Mouse (Mus musculus) cerebellum, postnatal 36 days (tissue): ENCODE data around the gene Slc35b2.

Experiments
- DNase-seq, 2 experiments: peaks; one replicate each; pipeline ENCODE4 v3.0.0; 2021 to 2022; ENCODE audit warnings: mixed read lengths in 2 of 2

Slc35b2 gene

DNA sequence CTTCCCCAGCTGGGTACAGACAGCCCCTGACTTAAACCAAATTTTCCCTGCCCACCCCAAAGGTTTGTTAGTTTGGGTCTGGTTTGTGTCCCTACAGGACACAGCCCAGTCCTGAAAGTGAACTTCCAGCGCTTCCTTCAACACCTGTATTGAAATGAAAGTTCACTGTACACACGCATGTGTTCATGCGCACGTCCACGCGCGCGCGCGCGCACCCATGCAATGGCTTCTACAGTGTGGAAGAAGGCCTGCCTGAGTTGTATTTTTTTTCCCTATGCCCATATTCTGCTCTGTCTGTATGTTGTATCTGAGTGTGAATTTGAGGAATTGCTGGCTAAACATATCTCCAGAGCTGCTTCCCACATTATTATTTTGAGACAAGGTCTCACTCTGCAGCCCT is 1.4 kb downstream of the Slc35b2 start:
- no peak for DNase-seq

DNA sequence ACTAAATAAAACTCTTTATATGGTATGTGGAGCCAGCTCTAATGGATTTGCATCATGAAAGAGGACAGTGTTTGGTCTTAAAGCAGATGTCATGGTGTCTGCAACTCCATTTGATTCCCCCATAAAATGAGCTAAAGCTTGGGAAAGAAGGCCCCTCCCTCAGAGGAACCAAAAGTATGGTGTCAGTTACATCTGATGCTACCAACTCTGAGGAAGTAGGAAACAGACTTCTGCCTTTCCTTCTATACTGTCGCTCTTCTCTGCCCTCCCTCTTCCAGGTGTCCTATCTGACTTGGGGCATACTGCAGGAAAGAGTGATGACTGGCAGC is 2.3 kb downstream of the Slc35b2 start:
- no peak for DNase-seq

DNA sequence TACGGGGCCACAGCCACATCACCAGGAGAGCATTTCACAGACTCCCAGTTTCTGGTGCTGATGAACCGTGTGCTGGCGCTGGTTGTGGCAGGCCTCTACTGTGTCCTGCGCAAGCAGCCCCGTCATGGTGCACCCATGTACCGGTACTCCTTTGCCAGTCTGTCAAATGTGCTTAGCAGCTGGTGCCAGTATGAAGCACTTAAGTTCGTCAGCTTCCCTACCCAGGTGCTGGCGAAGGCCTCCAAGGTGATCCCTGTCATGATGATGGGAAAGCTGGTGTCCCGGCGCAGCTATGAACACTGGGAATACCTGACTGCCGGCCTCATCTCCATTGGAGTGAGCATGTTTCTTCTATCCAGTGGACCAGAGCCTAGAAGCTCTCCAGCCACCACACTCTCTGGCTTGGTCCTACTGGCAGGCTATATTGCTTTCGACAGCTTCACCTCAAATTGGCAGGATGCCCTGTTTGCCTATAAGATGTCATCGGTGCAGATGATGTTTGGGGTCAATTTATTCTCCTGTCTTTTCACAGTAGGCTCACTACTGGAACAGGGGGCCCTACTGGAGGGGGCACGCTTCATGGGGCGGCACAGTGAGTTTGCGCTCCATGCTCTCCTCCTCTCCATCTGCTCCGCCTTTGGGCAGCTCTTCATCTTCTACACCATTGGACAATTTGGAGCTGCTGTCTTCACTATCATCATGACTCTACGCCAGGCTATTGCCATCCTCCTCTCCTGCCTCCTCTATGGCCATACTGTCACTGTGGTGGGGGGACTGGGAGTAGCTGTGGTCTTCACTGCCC is 2.9 kb downstream of the Slc35b2 start:
- no peak for DNase-seq

DNA sequence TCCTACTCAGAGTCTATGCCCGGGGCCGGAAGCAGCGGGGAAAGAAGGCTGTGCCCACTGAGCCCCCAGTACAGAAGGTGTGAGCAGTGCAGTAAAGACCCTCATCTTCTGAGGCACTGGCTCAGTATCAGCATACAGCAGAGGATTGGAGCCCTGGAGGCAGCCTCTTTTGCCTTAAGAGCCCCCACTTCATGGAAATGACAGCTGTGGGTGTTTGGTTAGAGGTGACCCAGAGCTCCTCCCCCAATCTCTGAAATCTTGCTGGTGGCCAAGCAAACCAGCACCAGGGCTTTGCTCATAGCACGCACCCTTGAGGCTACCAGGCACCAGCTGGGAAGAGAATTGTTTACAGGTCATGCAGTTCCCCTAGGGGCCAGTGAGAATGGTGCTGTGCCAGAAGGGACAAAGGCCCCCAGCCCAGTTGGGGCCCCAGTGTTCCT is 3.5 kb downstream of the Slc35b2 start:
- no peak for DNase-seq

DNA sequence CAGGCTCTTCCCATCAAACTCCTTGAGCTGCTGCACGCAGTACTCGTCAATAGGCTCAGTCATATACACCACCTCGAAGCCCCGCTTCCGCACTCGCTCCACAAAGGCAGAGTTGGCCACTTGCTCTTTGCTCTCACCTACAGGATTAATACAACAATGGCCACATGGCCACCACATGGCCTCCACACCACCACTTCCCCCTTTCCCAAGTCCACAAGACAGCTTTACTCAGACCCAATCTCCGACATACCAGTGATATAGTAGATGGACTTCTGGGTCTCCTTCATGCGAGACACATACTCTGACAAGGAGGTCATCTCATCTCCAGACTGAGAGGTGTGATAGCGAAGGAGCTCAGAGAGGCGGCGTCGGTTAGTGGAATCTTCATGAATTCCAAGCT is 5.3 kb downstream of the Slc35b2 start:
- no peak for DNase-seq

DNA sequence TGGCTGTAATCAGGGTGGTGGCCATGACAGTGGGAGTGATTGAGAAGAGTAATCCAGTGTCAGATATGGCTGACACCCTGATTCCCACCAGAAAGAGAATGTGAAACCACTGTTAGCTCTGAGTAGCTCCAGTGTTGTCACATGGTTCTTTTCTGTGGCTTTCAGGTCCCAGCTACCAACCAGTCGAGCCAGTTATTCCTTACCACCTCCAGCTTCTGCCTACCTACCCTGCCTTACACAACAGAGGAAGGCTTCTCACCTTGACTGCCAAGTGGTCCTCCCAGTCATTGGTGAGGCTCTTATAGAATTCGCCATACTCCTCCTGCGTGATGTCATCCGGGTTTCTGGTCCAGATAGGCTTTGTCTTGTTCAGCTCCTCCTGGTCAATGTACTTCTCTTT is 6.3 kb downstream of the Slc35b2 start:
- no peak for DNase-seq

DNA sequence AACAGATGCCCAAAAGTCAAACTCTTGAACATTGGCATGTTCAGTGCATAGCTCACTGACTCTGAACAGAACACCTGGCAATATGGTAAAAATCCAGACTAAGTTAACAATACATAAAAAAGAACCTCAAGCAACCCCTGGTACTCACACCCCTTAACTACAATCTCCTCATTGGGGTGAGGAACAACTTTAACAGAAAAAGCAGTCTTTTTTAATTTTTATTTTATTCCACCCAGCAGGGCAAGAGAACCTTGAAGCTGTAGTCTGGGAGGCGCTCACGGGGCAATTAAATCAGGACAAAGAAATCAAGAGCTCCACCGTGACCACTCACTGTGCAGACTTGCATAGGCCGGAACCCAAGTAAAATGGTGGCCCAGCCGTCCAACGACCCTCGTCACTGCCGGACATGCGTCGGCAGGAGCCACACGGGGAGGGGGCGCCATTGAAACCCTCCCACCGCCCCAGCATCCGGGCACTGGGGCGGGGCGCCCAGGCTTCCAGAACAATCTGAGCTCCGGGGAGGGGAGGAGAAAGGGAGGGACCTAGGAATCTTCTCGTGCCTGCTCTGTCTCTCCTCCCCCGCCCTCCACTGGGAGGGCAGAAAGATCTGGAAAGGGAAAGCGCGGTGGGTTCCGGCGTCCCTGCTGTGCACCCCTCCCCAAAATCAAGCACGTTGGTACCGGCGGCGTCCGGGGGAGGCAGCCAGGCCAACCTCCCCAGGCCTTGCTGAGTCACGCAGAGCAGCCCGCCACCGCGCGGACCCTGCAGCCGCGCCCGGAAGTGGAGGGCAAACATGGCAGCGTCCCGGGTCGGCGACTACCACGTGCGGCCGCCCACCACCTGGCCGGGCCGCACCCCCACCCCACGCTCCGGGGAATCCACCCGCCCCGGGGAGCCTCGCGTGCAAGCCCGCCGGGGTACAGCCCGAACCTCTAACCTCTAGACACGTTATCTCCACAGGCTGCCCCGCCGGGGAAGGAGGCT is 8.7 kb downstream of the Slc35b2 start:
- DNase-seq, result peak; percentile 65 to 69

DNA sequence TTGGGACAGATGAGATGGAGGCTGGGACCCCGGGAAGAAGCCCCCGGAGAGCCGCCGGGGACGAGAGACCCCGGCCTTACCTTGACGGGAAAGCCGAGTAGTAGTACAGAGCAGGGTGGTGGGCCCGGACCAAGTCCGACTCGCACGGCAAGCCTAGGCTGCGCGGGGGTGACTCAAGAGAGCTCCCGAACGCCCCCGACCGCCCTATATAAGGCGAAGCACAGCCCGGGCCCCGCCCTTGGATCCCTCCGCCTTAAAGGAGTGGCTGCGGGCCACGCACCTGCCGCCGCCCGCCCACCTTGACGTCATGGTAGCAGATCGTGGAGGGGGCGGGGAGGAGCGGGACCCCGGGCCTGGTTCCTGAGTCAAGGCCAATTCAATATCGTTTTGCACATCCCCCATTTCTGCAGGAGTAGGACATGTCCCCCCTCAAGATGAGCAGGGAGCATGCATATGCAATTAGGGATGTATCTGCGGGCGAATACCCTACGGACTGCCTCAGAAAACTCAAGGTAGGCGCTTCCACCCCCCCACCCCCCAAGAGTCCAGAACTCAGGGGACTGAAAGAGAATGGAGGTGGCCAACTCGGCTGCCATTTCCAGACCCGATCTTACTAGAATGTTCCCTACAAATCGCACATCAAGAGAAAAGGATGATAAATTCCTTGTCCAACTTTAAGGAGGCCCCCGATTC is 9.6 kb downstream of the Slc35b2 start, which contains the start of gene Hsp90ab1:
Hsp90ab1 (minus strand) TSS at position 185 of the 693 bp plus-strand sequence.
- peak; percentile 98 to 99 for DNase-seq

DNA sequence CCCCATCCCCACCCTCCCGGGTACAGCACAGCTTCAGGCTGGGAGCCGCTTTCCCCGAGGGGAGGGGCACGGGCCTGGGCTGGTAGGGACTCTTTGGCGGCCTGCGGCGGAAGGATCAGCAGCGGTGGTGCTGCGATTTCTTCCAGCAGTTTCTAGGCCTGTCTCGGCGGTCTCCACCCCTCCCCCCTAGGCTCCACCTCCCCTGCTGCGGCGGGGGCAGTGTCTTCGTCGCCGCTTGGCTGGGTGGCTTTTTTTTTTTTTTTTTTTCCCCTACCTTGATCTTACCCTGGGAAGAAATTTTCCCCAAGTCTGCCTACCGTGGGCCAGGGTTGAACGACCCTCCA is 10.1 kb downstream of the Slc35b2 start:
- peak; percentile 97 to 98 for DNase-seq

DNA sequence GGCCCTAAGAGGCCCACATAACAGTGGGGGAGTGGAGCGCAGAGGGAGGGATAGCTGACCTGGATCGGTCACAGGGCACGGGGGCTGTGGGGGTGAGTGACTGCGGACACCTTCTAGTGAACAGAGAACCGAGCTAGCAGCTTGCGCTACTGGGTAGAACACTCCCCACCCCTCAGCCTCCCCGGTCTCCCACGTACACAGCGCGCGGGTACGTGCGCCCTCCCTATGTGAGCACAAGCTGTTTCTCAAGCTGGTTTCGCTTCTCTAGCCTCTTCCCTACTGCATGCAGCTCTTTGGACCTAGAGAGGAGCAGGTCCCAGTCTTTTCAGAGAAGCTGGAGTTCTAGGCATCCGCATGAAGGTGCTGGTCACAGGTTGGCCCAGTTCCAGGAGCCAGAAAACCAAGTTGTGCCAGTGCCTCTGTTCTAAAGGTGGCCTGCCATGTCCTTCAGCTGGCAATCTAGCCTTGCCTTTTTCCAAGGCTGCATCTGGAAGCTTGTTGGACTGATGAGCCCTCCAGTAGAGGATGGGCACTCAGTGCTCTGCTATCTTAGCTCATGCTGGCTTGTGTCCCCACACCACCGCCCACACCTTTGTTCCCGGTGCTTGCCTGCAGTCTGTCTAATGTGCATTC is 10.6 kb downstream of the Slc35b2 start:
- peak; percentile 80 for DNase-seq

DNA sequence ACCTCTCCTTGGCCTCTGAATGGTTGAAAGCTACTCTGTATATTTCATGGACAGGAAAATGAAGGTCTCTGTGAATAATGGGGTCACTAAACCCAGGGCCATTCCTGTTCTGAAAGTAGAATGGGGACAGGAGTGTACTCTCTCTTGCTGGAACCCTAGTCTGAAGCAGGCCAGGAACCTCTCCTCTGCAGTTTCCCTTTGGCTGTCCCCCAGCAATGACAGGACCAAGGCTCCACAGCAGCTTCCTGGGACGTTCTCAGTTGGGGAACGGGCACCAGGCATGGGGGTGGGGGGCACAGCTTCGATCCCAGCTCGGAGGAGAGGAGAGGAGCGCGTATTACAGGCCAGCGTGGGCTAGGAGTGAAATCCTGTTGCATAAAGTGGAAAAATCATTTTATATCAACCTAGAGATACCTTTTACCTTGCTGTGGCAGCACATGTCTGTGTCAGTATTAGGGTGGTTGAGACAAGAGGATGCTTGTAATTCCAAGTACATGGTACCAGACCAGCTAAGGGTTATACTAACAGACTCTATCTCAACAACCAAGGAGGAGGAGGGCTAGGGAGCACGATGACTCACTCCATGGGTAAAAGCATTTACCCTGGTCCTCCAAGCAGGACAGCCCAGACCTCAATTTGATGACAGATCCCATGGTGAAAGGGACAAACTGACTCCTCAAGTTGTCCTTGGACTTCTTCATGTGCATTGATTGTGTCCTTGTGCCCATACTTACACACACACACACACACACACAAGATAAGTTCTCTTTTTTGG is 11.6 kb downstream of the Slc35b2 start:
- no peak for DNase-seq

DNA sequence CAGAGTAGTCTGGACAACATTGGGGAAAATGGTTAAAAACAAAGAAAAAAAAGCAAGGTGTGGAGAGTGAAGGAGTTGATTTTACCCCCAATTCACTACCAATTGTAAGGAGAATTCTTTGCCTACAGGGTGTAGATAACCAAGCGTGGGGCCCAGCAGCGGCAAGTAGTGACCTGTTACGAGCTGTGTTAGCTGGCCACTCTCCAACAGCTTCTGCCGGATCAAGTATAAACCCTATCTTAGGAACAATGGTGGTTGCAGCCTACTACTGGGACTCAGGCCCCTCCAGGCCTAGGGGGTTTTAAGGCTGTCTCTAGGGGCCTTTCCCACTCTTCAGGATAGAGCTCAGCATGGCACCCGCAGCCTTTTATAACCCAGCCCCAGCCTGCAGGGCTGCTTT is 14.6 kb downstream of the Slc35b2 start:
- DNase-seq, result no peak

DNA sequence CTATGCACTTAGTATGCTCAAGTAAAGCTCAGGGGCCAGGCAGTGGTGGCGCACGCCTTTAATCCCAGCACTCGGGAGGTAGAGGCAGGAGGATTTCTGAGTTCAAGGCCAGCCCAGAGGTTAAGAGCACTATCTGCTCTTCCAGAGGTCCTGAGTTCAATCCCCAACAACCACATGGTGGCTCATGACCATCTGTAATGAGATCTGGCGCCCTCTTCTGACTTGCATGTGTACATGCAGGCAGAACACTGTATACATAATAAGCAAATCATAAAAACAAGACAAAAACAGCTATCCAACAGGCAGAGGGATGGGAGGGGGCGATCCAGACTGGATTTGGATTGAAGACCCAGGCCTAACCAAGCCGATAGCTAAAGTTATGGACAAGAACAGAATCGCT is 15.2 kb downstream of the Slc35b2 start:
- DNase-seq, result no peak

DNA sequence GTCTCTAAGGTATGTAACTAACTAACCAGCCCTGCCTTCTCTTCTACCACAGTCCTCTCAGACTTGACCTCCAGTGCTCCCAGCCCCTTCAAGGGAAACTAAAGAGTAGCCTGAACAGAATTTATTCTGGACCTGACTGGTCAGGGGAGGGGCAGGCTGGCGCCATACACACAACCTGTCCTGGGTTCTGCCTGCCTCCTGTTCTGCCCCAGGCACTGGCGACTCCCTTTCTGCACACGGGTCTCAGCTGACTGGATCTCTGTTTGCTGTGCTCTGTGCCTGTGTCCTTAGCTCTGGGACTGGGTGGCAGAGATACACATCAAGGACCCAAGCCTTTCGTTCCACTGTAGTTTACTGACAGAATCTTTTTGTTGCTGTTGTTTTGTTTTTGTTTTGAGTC is 15.9 kb downstream of the Slc35b2 start:
- DNase-seq, result no peak

DNA sequence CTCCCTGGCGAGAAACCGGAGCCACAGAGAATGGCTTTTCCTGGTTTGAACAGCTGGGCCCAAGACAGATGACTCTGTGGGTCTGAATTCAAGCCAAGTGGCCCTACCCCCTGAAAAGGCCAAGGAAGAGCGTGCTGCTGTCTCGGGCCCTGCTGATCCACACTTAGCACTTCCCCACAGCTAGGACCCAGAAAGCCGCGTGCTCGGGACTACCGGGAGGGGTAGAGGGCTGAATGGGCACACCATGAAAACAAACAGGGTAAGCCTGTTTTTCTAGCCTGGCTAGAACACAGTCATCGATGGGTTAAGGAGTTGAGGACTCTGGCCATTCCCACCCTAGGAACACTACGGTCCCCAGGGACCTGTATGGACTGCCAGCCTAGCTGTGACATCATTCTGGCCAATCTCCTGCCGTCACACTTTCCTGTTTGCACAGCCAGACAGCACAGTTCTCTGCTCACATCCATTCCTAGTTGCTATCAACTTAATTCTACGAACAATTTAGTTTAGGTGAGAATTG is 17.3 kb downstream of the Slc35b2 start:
- no peak for DNase-seq

DNA sequence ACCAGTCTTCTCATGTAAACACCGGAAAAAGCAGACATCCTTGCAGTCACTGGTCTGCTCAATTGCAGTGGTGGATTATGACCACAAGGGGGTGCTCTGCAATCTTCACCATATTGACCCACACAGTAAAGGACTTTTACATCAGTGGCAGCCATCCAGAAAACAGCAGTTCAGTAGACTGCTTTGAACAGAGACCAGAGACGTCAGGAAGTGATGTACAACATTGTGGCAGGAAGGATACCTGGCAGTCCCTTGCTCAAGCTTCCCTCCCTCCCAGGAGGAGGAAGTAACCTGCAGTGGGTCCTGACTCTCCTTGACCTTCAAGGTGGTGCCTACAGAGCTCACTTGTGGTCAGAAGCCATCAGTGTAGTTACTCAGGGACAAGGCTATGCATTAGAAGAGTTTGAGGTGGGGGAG is 17.9 kb downstream of the Slc35b2 start:
- peak; percentile 72 to 75 for DNase-seq

DNA sequence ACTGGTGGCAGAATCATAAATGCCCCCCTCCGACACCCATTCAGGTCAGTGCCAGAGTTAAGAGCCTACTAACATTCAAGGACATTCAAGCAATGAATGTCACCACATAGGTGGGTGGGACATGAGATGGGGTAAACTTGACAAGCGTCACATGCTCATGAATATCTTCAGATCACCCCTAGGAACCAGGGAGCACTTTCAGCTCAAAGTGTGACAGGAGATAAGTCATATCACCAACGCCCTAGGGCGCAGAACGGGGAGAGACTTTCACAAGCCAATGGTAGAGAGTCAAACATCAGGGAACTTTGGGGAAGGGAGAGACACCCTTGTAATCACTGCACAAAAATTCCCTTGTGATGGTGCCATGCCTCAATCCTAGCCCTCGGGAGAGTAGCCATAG is 18.5 kb downstream of the Slc35b2 start:
- no peak for DNase-seq

DNA sequence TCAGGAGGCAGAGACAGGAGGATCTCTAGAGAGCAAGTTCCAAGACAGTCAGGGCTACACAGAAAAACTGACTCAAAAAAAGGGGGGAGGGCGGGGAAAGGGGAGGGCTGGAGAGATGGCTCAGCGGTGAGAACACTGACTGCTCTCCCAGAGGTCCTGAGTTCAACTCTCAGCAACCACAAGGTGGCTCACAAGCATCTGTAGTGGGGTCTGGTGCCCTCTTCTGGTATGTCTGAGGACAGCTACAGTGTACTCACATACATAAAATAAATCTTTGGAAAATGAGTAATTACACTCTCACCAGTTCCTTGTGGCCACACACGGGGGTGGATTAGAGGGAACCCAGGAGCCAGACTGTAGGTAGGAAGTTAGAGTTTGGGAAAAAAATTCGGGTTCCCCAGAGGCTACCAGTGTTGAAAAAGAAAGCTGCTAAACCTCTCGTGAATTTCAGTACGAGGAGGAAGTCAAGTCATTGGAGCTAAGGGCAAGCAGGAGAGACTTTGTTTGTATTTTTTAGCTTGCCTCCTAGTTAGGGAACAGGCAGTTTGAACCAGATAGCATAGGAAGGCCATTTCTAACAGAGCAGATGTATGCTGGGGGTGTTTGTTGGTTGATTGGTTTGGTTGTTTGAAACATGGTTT is 19.2 kb downstream of the Slc35b2 start:
- no peak for DNase-seq

DNA sequence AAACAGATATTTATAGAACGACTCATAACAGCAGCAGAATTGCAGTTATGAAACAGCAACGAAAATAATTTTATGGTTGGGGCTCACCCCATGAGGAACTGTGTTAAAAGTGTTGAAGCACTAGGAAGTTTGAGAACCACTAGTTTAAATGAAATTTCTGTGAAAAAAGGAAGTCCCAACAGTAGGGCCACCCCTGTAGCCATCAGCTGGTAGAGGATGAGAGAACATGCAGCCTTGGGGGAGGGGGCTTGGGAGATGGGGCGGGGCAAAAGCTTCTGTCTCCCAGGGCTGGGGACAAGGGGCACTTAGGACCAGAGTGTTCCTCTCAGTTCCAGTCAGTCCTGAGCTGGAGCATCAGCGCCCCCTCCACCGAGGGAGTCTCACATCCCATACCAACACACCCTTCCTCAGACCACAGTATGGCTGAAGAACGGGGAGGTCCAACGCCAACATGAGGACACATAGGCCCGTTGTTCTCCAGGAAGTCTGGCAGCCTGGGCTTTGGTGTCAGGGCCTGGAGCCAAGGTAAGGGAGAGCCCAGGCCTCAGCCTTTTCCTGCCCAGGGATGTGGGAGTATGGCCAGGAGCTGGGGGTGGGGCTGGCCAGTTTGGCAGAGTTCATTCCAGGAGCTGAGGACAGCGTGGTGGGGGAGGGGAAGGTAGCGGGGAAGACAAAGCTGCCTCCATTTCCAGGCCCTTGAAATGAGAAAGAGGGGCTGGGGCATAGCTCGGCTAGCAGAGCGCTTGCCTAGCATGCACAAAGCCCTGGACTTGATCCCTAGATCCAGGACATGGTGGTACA is 20.6 kb downstream of the Slc35b2 start:
- DNase-seq, result peak; percentile 65 to 75

DNA sequence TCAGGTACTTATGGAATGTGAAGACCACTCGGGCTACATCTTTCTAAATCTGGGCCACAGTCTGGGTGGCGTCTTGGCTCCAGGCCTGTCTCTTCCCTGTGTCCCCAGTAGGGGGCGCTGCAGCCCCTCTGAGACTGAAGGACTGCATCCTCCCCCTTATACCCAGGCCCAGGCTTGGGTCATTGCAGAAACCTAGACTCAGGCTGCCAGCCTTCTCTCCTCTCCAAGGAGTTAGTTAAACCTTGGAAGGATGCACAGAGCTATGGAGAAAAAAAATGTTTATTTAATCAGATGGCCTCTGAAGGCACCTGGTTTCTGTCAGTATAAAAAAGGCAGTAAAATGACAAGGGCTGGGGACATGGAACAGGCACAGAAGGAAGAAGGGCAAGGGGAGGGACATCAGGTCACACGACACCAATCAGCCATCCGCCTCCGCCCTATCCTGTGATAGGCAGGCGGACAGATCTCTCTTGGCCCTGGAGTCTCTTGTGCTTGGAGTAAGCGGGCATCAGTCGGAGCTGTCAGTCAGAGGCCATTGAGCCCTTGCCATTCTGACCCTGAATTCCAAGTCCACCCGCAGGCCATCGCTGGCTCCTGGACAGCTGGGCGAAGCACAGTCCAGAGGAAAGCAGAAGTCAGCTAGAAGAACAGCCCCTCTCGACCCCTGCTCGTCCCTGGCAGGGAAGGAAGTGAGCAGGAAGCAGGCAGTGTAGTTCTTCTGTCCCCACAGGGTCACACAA is 21.4 kb downstream of the Slc35b2 start:
- DNase-seq, result peak; percentile 81 to 83
